Mouse (Mus musculus) CH12.LX (cell line): Measurements from ENCODE around the gene Lepr. TPM values are rescaled to one million over a fixed set of nuclear protein-coding genes. Genes with fewer than 3 reads are reported as not detected.

Experiments used
- DNase-seq: peaks from one replicate; pipeline ENCODE4 v3.0.0-alpha.2; 2013; ENCODE audit errors: extremely low read depth
- H3K27ac ChIP-seq: 2 replicates; pipeline ENCODE4 v1.5.1; 2012; ENCODE audit warnings: low read depth, mild to moderate bottlenecking, control low read depth, moderate library complexity; ENCODE audit not compliant: insufficient read depth
- H3K27me3 ChIP-seq: replicated peaks from 2 replicates; pipeline ENCODE3; 2012; ENCODE audit warnings: inconsistent platforms
- H3K36me3 ChIP-seq, 2 experiments: replicated peaks in 1 of 2; 2 replicates each; pipeline versions ENCODE3 to v1.6.1; 2012; ENCODE audit warnings: inconsistent platforms in 1 of 2, low read length in 1 of 2, mild to moderate bottlenecking in 1 of 2, mixed read lengths in 1 of 2, moderate library complexity in 1 of 2; ENCODE audit not compliant: control insufficient read depth in 1 of 2, insufficient read depth in 1 of 2
- H3K4me1 ChIP-seq, 2 experiments: 2 replicates each; pipeline ENCODE4 v1.6.1; 2012; ENCODE audit warnings: inconsistent platforms in 1 of 2, moderate library complexity in 1 of 2; ENCODE audit not compliant: insufficient read depth in 2 of 2, control insufficient read depth in 1 of 2
- H3K4me2 ChIP-seq: 2 replicates; pipeline ENCODE4 v1.6.1; 2012; ENCODE audit warnings: low read depth, mild to moderate bottlenecking, control low read depth; ENCODE audit not compliant: poor library complexity, insufficient read depth, severe bottlenecking
- H3K4me3 ChIP-seq, 3 experiments: fragments of 150-350 bp in 1 of 3; sonication (generic) in 1 of 3; replicated peaks in 1 of 3; 2 replicates each; pipeline versions ENCODE3 to v1.5.1; 2011 to 2012; ENCODE audit warnings: low read depth in 2 of 3, low read length in 2 of 3, mild to moderate bottlenecking in 2 of 3, moderate library complexity in 2 of 3, control low read depth in 1 of 3, improper control_type of control experiment in 1 of 3, inconsistent platforms in 1 of 3, mixed read lengths in 1 of 3; ENCODE audit not compliant: poor library complexity in 1 of 3
- H3K79me2 ChIP-seq: replicated peaks from 2 replicates; pipeline ENCODE4 v1.6.1; 2012; ENCODE audit warnings: mild to moderate bottlenecking, moderate library complexity; ENCODE audit not compliant: control insufficient read depth, poor library complexity, insufficient read depth, severe bottlenecking; ENCODE audit errors: extremely low read depth
- H3K9ac ChIP-seq: 2 replicates; pipeline ENCODE4 v1.6.1; 2012; ENCODE audit warnings: low read depth, mild to moderate bottlenecking, control low read depth, moderate library complexity; ENCODE audit not compliant: insufficient read depth
- H3K9me3 ChIP-seq: replicated peaks from 2 replicates; pipeline ENCODE3; 2012; ENCODE audit warnings: low read length, inconsistent platforms, mixed read lengths
- CHD2 ChIP-seq: IDR thresholded peaks from 2 replicates; pipeline ENCODE4 v1.6.1; 2011; ENCODE audit warnings: low read length, improper control_type of control experiment
- CTCF ChIP-seq, 2 experiments: IDR thresholded peaks in 1 of 2; conservative IDR thresholded peaks in 1 of 2; 2 replicates each; pipeline ENCODE4 v1.5.1; 2011 to 2012; ENCODE audit warnings: low read depth in 2 of 2, low read length in 2 of 2, improper control_type of control experiment in 1 of 2, inconsistent platforms in 1 of 2, mild to moderate bottlenecking in 1 of 2, moderate library complexity in 1 of 2
- E2F4 ChIP-seq: IDR thresholded peaks from 2 replicates; pipeline ENCODE4 v1.6.1; 2011; ENCODE audit warnings: low read depth, low read length, improper control_type of control experiment; ENCODE audit not compliant: insufficient replicate concordance
- ELF1 ChIP-seq: IDR thresholded peaks from 2 replicates; pipeline ENCODE4 v1.6.1; 2014; ENCODE audit warnings: low read depth, mild to moderate bottlenecking, inconsistent platforms, low read length, improper control_type of control experiment
- ETS1 ChIP-seq: conservative IDR thresholded peaks from 2 replicates; pipeline ENCODE4 v1.6.1; 2012; ENCODE audit warnings: low read depth, mild to moderate bottlenecking, inconsistent platforms, low read length, improper control_type of control experiment, moderate library complexity
- GABPA ChIP-seq: IDR thresholded peaks from 2 replicates; pipeline ENCODE4 v1.6.1; 2012; ENCODE audit warnings: low read depth, low read length, improper control_type of control experiment, inconsistent platforms; ENCODE audit not compliant: insufficient replicate concordance
- IRF4 ChIP-seq: IDR thresholded peaks from 2 replicates; pipeline ENCODE4 v1.6.1; 2014; ENCODE audit warnings: low read depth, mild to moderate bottlenecking, inconsistent platforms, low read length, improper control_type of control experiment
- JUN ChIP-seq: IDR thresholded peaks from 2 replicates; pipeline ENCODE4 v1.6.1; 2011; ENCODE audit warnings: low read depth, mild to moderate bottlenecking, low read length, improper control_type of control experiment, moderate library complexity; ENCODE audit not compliant: insufficient read depth
- KAT2A ChIP-seq: IDR thresholded peaks from 2 replicates; pipeline ENCODE4 v1.6.1; 2012; ENCODE audit warnings: low read length, improper control_type of control experiment, inconsistent platforms; ENCODE audit not compliant: insufficient replicate concordance
- MAX ChIP-seq: IDR thresholded peaks from 2 replicates; pipeline ENCODE4 v1.6.1; 2011; ENCODE audit warnings: low read length, improper control_type of control experiment
- MAZ ChIP-seq: IDR thresholded peaks from 2 replicates; pipeline ENCODE4 v1.6.1; 2012; ENCODE audit warnings: low read depth, mild to moderate bottlenecking, inconsistent platforms, low read length, improper control_type of control experiment, moderate library complexity
- MXI1 ChIP-seq: IDR thresholded peaks from 2 replicates; pipeline ENCODE4 v1.6.1; 2011; ENCODE audit warnings: mild to moderate bottlenecking, low read depth, low read length, improper control_type of control experiment
- NELFE ChIP-seq: IDR thresholded peaks from 2 replicates; pipeline ENCODE4 v1.6.1; 2011; ENCODE audit warnings: low read depth, low read length, improper control_type of control experiment
- POLR2A ChIP-seq: IDR thresholded peaks from 2 replicates; pipeline ENCODE4 v1.6.1; 2011; ENCODE audit warnings: low read depth, mild to moderate bottlenecking, improper control_type of control experiment, low read length
- POLR2AphosphoS2 ChIP-seq: IDR thresholded peaks from 2 replicates; pipeline ENCODE4 v1.6.1; 2011; ENCODE audit warnings: low read depth, low read length, improper control_type of control experiment
- SIN3A ChIP-seq: IDR thresholded peaks from 2 replicates; pipeline ENCODE4 v1.6.1; 2012; ENCODE audit warnings: low read length, improper control_type of control experiment, inconsistent platforms
- SMC3 ChIP-seq: IDR thresholded peaks from 2 replicates; pipeline ENCODE4 v1.6.1; 2011; ENCODE audit warnings: low read depth, low read length, improper control_type of control experiment
- TBP ChIP-seq: conservative IDR thresholded peaks from 2 replicates; pipeline ENCODE4 v1.6.1; 2011; ENCODE audit warnings: low read depth, low read length, improper control_type of control experiment
- TCF12 ChIP-seq: IDR thresholded peaks from 2 replicates; pipeline ENCODE4 v1.6.1; 2014; ENCODE audit warnings: low read depth, mild to moderate bottlenecking, inconsistent platforms, low read length, improper control_type of control experiment
- ZC3H11A ChIP-seq: IDR thresholded peaks from 2 replicates; pipeline ENCODE4 v1.6.1; 2012; ENCODE audit warnings: low read depth, mild to moderate bottlenecking, inconsistent platforms, low read length, improper control_type of control experiment
- ZKSCAN1 ChIP-seq: IDR thresholded peaks from 2 replicates; pipeline ENCODE4 v1.6.1; 2012; ENCODE audit warnings: low read depth, inconsistent platforms, low read length, improper control_type of control experiment, borderline replicate concordance
- ZMIZ1 ChIP-seq: IDR thresholded peaks from 2 replicates; pipeline ENCODE4 v1.6.1; 2012; ENCODE audit warnings: low read depth, mild to moderate bottlenecking, inconsistent platforms, low read length, improper control_type of control experiment
- ZNF384 ChIP-seq: IDR thresholded peaks from 2 replicates; pipeline ENCODE4 v1.6.1; 2012; ENCODE audit warnings: low read depth, low read length, improper control_type of control experiment, inconsistent platforms
- dilution Hi-C: fragments of 300-500 bp; cut with MboI; formaldehyde crosslinking; loops from 2 replicates; pipeline ENCODE4 v1.14.3; 2020; ENCODE audit warnings: low sequenced_read_pairs; ENCODE audit not compliant: extremely low pct_unique_long_range_greater_than_20kb, extremely low pct_ligation_motif_present
- in situ Hi-C: fragments of 300-500 bp; cut with MboI; formaldehyde crosslinking; loops from 3 replicates; pipeline ENCODE4 v1.14.3; 2019; ENCODE audit warnings: low sequenced_read_pairs, low pct_ligation_motif_present, low pct_unique_long_range_greater_than_20kb, mixed read lengths
- polyA plus RNA-seq: library from polyadenylated mRNA; unstranded; fragments of >175 nt; gene quantifications from 2 replicates; pipeline ENCODE4 v1.2.1, GENCODE M21; 2012; ENCODE audit warnings: low read depth; ENCODE audit not compliant: insufficient read length
- total RNA-seq, 2 experiments: library from RNA; depleted of rRNA; stranded (reverse); fragments of 300-350 nt in 1 of 2; fragments of >200 nt in 1 of 2; gene quantifications; 2 replicates each; pipeline ENCODE4 v1.2.3; 2012 to 2014

Gene Lepr
- total and polyA plus RNA-seq, 3 experiments: 0.04 TPM; not detected in 2

DNA sequence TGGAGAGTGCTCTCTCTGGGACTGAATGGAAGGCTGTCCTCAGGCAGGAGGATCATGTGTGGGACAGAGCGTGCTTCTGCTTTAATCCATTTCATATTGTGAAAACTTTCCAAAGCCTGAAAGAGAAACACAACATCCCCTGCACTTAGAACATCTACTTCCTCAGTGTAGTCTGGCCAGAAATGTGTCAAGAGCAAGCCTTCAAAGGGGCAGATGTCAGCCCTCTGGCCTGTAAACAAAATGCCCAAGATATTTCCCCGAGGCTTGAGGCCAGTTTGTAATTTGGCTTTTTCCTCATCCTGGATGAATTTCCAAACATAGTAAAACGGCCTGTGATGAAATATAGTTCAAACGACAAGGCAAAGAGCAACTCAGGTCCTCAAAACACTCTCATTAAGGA, 41.5 kb upstream of the Lepr start:
- no peaks in the 10 kb centered on the region for H3K79me2 ChIP-seq
- in situ Hi-C loops: no loop called here
- no peaks in the 10 kb centered on the region for H3K27me3 ChIP-seq
- H3K9ac ChIP-seq: no peak overlapping the region
- H3K36me3 ChIP-seq: no peaks in the 10 kb centered on the region
- H3K4me3 ChIP-seq: no peak overlapping the region
- no peak for DNase-seq
- H3K27ac ChIP-seq: no peak overlapping the region
- no peak for TF ChIP-seq TBP
- no peak for TF ChIP-seq GABPA
- no peak for TF ChIP-seq CTCF (conservative IDR thresholded peaks at IDR 0.05 in 1 of 2, IDR thresholded peaks at IDR 0.05 in 1 of 2; ENCODE audit: low read depth in 2 of 2, low read length in 2 of 2)
- no peak for TF ChIP-seq ZC3H11A
- TF ChIP-seq E2F4: no peak
- TF ChIP-seq SIN3A: no peak
- no peak for TF ChIP-seq CHD2
- no peak for TF ChIP-seq MXI1
- no peak for TF ChIP-seq ZKSCAN1
- no peak for TF ChIP-seq SMC3
- TF ChIP-seq ETS1: no peak
- no peak for TF ChIP-seq ZNF384
- no peak for TF ChIP-seq ZMIZ1
- TF ChIP-seq POLR2AphosphoS2: no peak
- TF ChIP-seq KAT2A: no peak
- H3K9me3 ChIP-seq: no peaks in the 10 kb centered on the region
- dilution Hi-C loops: no loop called here
- no peaks in the 10 kb centered on the region for H3K4me1 ChIP-seq
- H3K4me2 ChIP-seq: no peak overlapping the region

DNA sequence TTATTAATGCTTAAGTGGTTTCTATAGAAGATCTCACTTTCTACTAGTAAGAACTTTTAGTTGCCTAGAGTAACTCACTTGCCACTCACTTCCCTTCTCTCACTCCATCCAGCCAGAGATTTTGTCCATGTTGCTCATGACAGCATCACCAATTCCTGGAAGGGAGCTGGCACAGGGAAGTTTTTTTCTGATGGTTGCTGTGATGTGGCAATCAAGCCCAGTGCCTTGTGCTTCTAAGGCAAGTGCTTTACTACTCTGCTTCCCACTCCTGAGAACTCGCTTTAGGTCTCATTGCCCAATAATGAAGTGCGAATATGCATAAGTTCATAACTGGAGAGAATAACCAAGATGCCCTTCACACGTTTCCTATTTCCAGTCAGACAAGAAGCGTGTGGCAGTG, 34.6 kb upstream of the Lepr start:
- Histone ChIP-seq H3K27ac (no peak overlapping the region), H3K4me2 (no peak overlapping the region), H3K9me3 (no peaks in the 10 kb centered on the region), H3K36me3 (no peaks in the 10 kb centered on the region), H3K4me1 (no peaks in the 10 kb centered on the region; a peak in 1 of 4 replicates), H3K4me3 (no peak overlapping the region), H3K79me2 (no peaks in the 10 kb centered on the region), H3K9ac (no peak overlapping the region), H3K27me3 (no peaks in the 10 kb centered on the region)
- in situ Hi-C loops (no loop called here), dilution Hi-C loops (no loop called here)
- DNase-seq: no peak
- no peak for TF ChIP-seq SIN3A
- no peak for TF ChIP-seq POLR2A
- TF ChIP-seq CHD2: no peak
- TF ChIP-seq ELF1: no peak
- no peak for TF ChIP-seq MAZ
- no peak for TF ChIP-seq NELFE
- no peak for TF ChIP-seq SMC3
- TF ChIP-seq JUN: no peak
- no peak for TF ChIP-seq IRF4
- TF ChIP-seq TCF12: no peak
- TF ChIP-seq MAX: no peak
- TF ChIP-seq E2F4: no peak
- no peak for TF ChIP-seq ETS1
